Mouse (Mus musculus): ENCODE results near the gene Sycp3. TPM values are rescaled to one million over a fixed set of nuclear protein-coding genes. Genes with fewer than 3 reads are reported as not detected.
"Not testable (repeated sequence)": the region's sequence is repeated elsewhere in the genome, so short reads cannot be mapped to it uniquely, and the experiment has no call there.

The Sycp3 gene
- polyA plus RNA-seq, 1 experiment, result not detected

DNA sequence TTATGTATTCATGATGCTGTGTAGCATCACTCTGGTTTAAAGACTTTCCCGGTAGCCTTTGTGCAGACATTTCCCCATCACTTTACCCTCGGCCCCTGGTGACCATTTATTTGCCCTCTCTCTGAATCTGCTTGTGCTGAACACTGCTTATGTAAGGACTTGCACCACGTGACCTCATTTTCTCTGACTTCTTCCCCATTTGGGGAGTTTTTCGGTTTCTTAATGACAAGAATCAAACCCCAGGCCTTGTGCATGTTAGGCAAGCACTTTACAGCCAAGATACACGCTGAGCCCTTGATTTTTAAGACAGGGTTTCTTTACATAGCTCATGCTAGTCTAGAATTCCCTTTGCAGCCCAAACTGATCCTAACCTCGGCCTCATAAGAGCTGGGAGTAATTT is 18.1 kb upstream of the Sycp3 start:
- Histone ChIP-seq H3K27me3 (replicated peaks) (no peaks in the 10 kb centered on the region), H3K4me1 (no peaks in the 10 kb centered on the region), H3K4me3 (replicated peaks) (no peak overlapping the region), H3K36me3 (replicated peaks; ENCODE audit: low read length) (peaks cover 81% of the 10 kb centered on the region), H3K9me3 (no peaks in the 10 kb centered on the region)
- TF ChIP-seq GATA1 (IDR thresholded peaks at IDR 0.05; ENCODE audit: borderline replicate concordance, low read length), result no peak
- TF ChIP-seq FLI1 (IDR thresholded peaks at IDR 0.05; ENCODE audit: low read length), result no peak

DNA sequence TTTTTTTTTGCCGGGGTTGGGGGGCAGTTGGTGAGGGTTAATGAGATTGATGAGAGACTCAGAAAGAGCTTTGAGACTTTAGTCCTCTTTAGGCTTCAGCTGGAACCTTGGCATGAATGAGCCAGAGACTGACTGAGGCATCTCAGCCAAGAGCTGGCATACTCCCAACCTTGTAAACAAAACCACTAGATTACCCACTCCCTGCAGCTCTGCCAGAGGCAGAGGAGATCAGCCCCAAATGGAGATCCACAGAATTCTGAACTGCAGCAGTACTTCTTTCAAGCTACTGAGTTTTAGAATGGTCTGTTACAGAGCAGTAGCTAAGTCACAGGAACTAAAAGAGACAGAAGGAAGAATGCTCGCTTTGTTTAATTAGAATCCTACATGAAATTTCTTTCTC is 8.1 kb upstream of the Sycp3 start:
- H3K9me3 ChIP-seq, result no peaks in the 10 kb centered on the region
- H3K4me3 ChIP-seq (replicated peaks), result no peak overlapping the region
- H3K4me1 ChIP-seq, result no peaks in the 10 kb centered on the region
- TF ChIP-seq GATA1 (IDR thresholded peaks at IDR 0.05; ENCODE audit: borderline replicate concordance, low read length), result no peak
- TF ChIP-seq FLI1 (IDR thresholded peaks at IDR 0.05; ENCODE audit: low read length), result no peak
- H3K36me3 ChIP-seq (replicated peaks; ENCODE audit: low read length), result peaks cover 10% of the 10 kb centered on the region
- H3K27me3 ChIP-seq (replicated peaks), result no peaks in the 10 kb centered on the region

DNA sequence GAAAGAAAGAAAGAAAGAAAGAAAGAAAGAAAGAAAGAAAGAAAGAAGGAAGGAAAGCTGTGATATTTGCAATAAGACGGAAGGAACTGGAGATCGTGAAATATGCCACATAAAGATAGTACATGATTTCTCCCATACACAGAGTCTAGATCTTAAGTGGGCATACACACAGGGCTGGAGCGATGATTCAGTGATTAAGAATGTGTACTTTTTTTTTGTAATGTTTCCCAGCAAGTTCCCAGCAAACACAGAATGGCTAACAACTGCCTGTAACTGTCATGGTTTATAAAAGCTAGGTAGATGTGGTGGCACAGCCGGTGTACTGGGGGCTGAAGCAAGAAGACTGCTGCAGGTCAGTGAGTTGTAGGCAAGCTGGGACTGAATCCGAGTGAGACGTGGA is 7.4 kb upstream of the Sycp3 start:
- TF ChIP-seq GATA1 (IDR thresholded peaks at IDR 0.05; ENCODE audit: borderline replicate concordance, low read length) (no peak), FLI1 (IDR thresholded peaks at IDR 0.05; ENCODE audit: low read length) (no peak)
- Histone ChIP-seq H3K36me3 (replicated peaks; ENCODE audit: low read length) (peaks cover 3% of the 10 kb centered on the region), H3K9me3 (no peaks in the 10 kb centered on the region), H3K4me1 (no peaks in the 10 kb centered on the region), H3K4me3 (replicated peaks) (no peak overlapping the region), H3K27me3 (replicated peaks) (peaks cover 2% of the 10 kb centered on the region)

DNA sequence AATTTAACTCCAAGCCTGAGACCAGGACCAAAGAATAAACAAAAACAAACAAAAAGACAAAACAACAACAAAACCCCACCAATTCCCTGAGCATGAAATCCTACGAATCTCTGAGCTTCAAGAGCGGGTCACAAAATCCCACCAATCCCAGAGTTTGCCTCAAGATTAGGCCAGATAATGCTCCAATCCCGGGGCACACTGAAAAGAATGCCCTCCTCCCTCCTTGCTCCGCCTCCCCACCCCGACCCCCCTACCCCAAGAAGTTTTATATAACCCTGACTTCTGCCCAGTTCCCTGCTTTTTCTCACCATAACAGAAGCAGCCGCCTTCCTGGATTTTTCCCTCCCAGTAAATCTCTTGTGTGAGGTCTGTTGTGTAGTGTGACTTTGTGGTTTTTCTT is 1.6 kb upstream of the Sycp3 start:
- TF ChIP-seq FLI1 (IDR thresholded peaks at IDR 0.05; ENCODE audit: low read length), result no peak
- no peak for TF ChIP-seq GATA1 (IDR thresholded peaks at IDR 0.05; ENCODE audit: borderline replicate concordance, low read length)
- H3K4me1 ChIP-seq, result no peaks in the 10 kb centered on the region

DNA sequence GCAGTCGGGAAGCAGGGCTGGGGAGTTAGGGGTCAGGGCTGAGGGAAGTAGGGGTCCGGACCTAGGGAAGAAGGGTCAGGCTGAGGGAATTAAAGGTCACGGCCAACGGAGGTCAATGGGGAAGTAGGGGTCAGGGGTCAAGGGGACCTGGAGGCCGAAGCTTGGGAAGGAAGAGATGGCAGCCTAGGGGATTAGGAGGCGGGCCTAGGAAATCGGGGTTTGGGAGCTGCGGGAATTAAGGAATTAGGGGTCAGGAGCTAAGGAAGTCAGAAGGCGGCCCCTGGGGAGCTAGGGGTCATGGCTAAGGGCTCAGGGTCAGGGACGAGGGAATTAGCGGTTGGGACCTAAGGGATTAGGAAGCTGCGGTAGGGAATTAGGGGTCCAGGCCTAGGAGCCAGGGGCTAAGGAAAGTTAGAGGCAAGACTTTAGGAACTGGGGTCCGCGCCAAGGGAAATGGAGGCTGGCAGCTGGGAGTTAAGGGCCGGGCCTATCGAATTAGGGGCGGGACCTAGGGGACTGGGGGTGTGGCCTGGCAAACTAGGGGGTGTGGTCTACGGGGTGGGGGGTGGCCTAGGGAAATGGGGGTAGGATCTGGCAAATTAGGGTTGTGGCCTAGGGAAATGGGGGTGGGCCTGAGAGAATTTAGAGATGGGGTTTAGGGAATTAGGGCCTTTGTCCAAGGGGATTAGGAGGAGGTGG is 902 bp downstream of the Sycp3 start:
- no peak for TF ChIP-seq FLI1 (IDR thresholded peaks at IDR 0.05; ENCODE audit: low read length)
- TF ChIP-seq GATA1 (IDR thresholded peaks at IDR 0.05; ENCODE audit: borderline replicate concordance, low read length), result no peak
- peaks cover 10% of the 10 kb centered on the region for H3K9me3 ChIP-seq

More for the DNA sequence above, 1.6 kb upstream of the Sycp3 start:
- Histone ChIP-seq H3K36me3 (replicated peaks; ENCODE audit: low read length) (no peaks in the 10 kb centered on the region), H3K27me3 (replicated peaks) (peaks cover 2% of the 10 kb centered on the region), H3K9me3 (peaks cover 10% of the 10 kb centered on the region), H3K4me3 (replicated peaks) (no peak overlapping the region)

DNA sequence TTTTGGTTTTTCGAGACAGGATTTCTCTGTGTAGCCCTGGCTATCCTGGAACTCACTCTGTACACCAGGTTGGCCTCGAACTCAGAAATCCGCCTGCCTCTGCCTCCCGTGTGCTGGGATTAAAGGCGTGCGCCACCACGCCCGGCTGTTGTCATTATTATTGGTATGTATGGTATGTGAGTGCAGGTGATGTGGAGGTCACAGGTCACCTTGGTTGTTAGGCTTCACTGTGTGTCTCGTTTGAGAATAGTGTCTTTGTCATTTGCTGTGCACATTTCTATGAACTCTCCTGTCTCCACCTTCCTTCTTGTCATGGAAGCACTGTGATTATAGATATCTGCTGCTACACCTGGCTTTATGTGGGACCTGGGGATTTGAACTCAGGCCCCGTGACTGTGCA is 23.5 kb downstream of the Sycp3 start:
- not testable (repeated sequence) for H3K27me3 ChIP-seq (replicated peaks); H3K36me3 ChIP-seq (replicated peaks; ENCODE audit: low read length); H3K9me3 ChIP-seq; H3K4me3 ChIP-seq (replicated peaks); H3K4me1 ChIP-seq

More for the DNA sequence above, 902 bp downstream of the Sycp3 start:
- H3K4me3 ChIP-seq (replicated peaks), result no peak overlapping the region
- H3K27me3 ChIP-seq (replicated peaks), result peaks cover 2% of the 10 kb centered on the region
- no peaks in the 10 kb centered on the region for H3K36me3 ChIP-seq (replicated peaks; ENCODE audit: low read length)
- no peaks in the 10 kb centered on the region for H3K4me1 ChIP-seq

DNA sequence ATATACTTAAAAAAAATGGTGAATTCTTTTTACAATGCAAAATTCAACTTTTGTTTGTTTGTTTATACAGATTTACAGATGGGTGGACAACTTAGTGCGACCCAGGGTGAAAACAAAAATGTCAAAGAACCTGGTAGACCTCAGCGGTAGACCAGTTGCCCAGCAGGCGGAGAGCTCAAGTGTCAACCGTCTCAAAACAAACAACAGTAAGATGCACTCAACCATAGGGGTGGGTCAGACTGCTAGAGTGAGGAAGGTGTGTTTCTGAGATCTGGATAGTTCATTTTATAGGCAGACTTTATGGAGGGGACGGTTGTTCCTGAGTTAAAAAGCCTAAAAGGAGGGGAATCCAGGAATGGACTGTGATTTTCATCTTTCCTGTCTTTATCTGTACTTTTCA is 29.3 kb downstream of the Sycp3 start:
- Histone ChIP-seq H3K27me3 (replicated peaks) (no peaks in the 10 kb centered on the region), H3K4me1 (no peaks in the 10 kb centered on the region), H3K36me3 (replicated peaks; ENCODE audit: low read length) (no peaks in the 10 kb centered on the region), H3K4me3 (replicated peaks) (no peak overlapping the region), H3K9me3 (no peaks in the 10 kb centered on the region)
- no peak for TF ChIP-seq GATA1 (IDR thresholded peaks at IDR 0.05; ENCODE audit: borderline replicate concordance, low read length)
- TF ChIP-seq FLI1 (IDR thresholded peaks at IDR 0.05; ENCODE audit: low read length), result no peak

DNA sequence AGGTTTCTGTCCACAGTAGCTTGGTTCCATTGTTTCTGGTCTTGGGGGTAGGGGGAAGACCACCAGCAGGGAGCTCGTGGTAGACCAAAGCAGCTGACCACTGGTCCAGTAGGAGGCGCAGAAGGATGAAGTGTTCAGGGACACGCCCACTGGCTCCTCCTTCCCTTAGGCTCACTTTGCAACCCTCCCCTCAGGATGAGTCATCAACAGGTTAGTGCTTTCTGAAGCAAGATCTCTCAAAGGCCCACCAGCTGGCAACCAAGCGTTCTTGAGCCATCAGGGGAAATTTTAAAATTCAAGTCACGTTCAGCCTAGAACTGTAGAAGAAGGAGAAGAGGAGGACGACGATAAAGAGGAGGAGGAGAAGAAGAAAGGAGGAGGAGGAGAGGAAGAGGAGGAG is 32.3 kb downstream of the Sycp3 start:
- TF ChIP-seq GATA1 (IDR thresholded peaks at IDR 0.05; ENCODE audit: borderline replicate concordance, low read length) (no peak), FLI1 (IDR thresholded peaks at IDR 0.05; ENCODE audit: low read length) (no peak)
- Histone ChIP-seq H3K4me3 (replicated peaks) (no peak overlapping the region), H3K9me3 (no peaks in the 10 kb centered on the region), H3K27me3 (replicated peaks) (no peaks in the 10 kb centered on the region), H3K36me3 (replicated peaks; ENCODE audit: low read length) (no peaks in the 10 kb centered on the region), H3K4me1 (no peaks in the 10 kb centered on the region)

DNA sequence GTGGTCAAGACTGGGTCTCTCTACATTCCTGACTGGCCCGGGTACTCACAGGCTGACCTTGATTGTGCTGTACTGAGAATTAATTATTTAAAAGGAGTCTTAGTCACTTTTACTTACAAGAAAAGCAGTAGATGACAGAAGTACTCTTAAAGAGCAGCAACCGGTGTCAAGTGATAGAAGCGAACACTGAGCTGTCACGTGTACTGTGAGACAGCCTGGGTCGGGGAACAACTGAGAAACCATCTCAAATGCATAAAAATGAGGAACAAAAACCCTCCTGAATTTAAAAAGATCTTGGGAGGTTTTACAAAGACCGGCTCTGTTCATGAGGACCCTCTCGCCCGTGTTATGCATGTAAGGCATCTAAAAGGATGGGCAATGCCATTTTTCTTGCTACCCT is 33.3 kb downstream of the Sycp3 start:
- Histone ChIP-seq H3K9me3 (no peaks in the 10 kb centered on the region), H3K4me3 (replicated peaks) (no peak overlapping the region), H3K27me3 (replicated peaks) (no peaks in the 10 kb centered on the region), H3K4me1 (no peaks in the 10 kb centered on the region), H3K36me3 (replicated peaks; ENCODE audit: low read length) (no peaks in the 10 kb centered on the region)
- no peak for TF ChIP-seq GATA1 (IDR thresholded peaks at IDR 0.05; ENCODE audit: borderline replicate concordance, low read length)
- no peak for TF ChIP-seq FLI1 (IDR thresholded peaks at IDR 0.05; ENCODE audit: low read length)

DNA sequence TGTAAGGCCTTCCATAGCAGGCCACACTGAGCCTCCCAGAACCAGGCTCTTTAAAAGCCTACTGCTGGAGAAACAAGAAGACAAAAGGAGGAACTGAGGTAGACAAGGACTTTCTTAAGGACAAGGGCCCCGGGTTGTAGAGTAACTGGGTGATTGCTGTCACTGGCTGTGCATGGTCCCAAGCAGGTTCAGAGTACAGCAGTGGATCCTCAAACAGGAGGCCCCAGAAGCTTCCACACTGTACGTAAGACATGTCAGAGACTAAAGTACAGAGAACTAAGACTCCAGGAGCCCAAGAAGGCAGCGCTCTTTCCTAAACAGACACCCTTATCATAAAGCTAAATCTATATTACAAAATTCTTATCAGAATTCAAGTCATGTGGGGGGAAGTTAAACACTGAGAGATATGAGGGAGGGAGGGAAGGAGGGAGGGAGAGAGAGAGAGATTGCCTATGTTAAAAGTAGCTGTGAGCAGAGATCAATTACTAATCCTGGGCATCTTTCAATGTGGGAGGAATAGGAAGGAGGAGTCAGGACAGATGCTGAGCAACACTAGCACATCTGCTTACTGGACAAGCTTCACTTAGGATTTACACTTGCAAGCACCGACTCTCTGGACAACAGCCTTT is 35.7 kb downstream of the Sycp3 start:
- Histone ChIP-seq H3K4me3 (replicated peaks) (no peak overlapping the region), H3K36me3 (replicated peaks; ENCODE audit: low read length) (no peaks in the 10 kb centered on the region), H3K27me3 (replicated peaks) (no peaks in the 10 kb centered on the region), H3K9me3 (no peaks in the 10 kb centered on the region), H3K4me1 (no peaks in the 10 kb centered on the region)
- no peak for TF ChIP-seq FLI1 (IDR thresholded peaks at IDR 0.05; ENCODE audit: low read length)
- TF ChIP-seq GATA1 (IDR thresholded peaks at IDR 0.05; ENCODE audit: borderline replicate concordance, low read length), result no peak

Data from megakaryocyte, embryonic 14.5 days (primary cell).